Mouse (Mus musculus) kidney, embryonic 16.5 days (tissue): ENCODE results near the gene Actg2. TPM values are rescaled to one million over a fixed set of nuclear protein-coding genes. Genes with fewer than 3 reads are reported as not detected.

ENCODE experiments used
- ATAC-seq: fragments of 200-750 bp; cut with Nextera tagmentation; 2 replicates; pipeline ENCODE4 v1.8.0; 2017; ENCODE audit warnings: moderate TSS enrichment; ENCODE audit not compliant: low FRiP score, low TSS enrichment
- H3K27ac ChIP-seq: fragments of 300-500 bp; sonication (generic); 2 replicates; pipeline ENCODE4 v1.5.1; 2014; ENCODE audit warnings: low read length
- H3K27me3 ChIP-seq: fragments of 300-500 bp; sonication (generic); 2 replicates; pipeline ENCODE4 v1.6.1; 2014; ENCODE audit warnings: low read length, control low read depth, mixed read lengths; ENCODE audit not compliant: insufficient read depth
- H3K36me3 ChIP-seq: fragments of 300-500 bp; sonication (generic); 2 replicates; pipeline ENCODE4 v1.6.1; 2014; ENCODE audit warnings: low read length, control low read depth, mixed read lengths; ENCODE audit not compliant: insufficient read depth
- H3K4me1 ChIP-seq: fragments of 300-500 bp; sonication (generic); 2 replicates; pipeline ENCODE4 v1.6.1; 2014; ENCODE audit warnings: low read length, control low read depth, mixed read lengths; ENCODE audit not compliant: insufficient read depth
- H3K4me2 ChIP-seq: fragments of 300-500 bp; sonication (generic); replicated peaks from 2 replicates; pipeline ENCODE4 v1.6.1; 2014; ENCODE audit warnings: low read depth, low read length
- H3K4me3 ChIP-seq: fragments of 300-500 bp; sonication (generic); 2 replicates; pipeline ENCODE4 v1.5.1; 2014; ENCODE audit warnings: mild to moderate bottlenecking, low read length
- H3K9ac ChIP-seq: fragments of 300-500 bp; sonication (generic); replicated peaks from 2 replicates; pipeline ENCODE4 v1.6.1; 2014; ENCODE audit warnings: low read length
- H3K9me3 ChIP-seq: fragments of 300-500 bp; sonication (generic); 2 replicates; pipeline ENCODE4 v1.6.1; 2016; ENCODE audit warnings: low read length, control low read depth
- WGBS: fragments of 180-500 bp; shearing (Covaris S2); extraction: QIAGEN DNeasy Blood & Tissue Kit; methylation state at CpG from one replicate; pipeline ENCODE4 v1.1.7; 2014; 5-methylcytosine and 5-hydroxymethylcytosine counted together
- polyA plus RNA-seq: library from polyadenylated mRNA; unstranded; fragments of >200 nt; fragmentation: Nextera tagmentation; extraction: Ambion mirVana; gene quantifications from 2 replicates; pipeline ENCODE4 v1.2.1, GENCODE M21; 2015

Actg2 gene
- polyA plus RNA-seq, 1 experiment from 2014 or later: 182 TPM

DNA sequence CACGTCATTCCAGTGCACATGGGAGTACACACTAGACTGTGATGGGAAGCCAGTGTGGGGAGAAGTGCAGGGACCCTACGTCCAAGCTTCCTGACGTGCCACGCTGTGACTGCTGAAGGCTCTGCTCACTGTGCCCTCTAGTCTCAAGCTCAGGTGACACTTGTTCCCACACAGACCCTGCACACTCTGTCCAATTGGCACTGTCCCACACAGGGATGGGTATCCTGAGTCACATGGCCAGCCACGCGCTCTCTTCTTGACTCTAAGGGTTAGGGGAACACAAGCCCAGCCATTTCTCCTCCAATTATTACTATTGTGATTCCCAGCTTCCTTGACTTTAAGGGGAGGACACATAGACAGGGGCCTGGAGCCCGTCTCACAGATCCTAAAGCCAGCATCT is 52.3 kb downstream of the Actg2 start:
- no peaks in the 10 kb centered on the region for H3K9me3 ChIP-seq
- WGBS: 96% methylated on average over 7 of the region's 7 CpGs

GRCm38 (mm10) chr6:83482418-83483085 is 53.5 kb downstream of the Actg2 start:
- Histone ChIP-seq H3K27ac (peak overlapping the region; percentile 19), H3K4me2 (no peak overlapping the region), H3K9me3 (no peaks in the 10 kb centered on the region), H3K9ac (no peak overlapping the region), H3K4me3 (no peak overlapping the region), H3K27me3 (no peaks in the 10 kb centered on the region), H3K4me1 (peaks cover 27% of the 10 kb centered on the region), H3K36me3 (peaks cover 41% of the 10 kb centered on the region)
- ATAC-seq: no peak; the same call in 1 of the 2 replicates
- WGBS: 30% methylated on average over 10 of the region's 10 CpGs

More for the DNA sequence above, 52.3 kb downstream of the Actg2 start:
- H3K27ac ChIP-seq: no peak overlapping the region
- no peak overlapping the region for H3K4me2 ChIP-seq
- H3K27me3 ChIP-seq: no peaks in the 10 kb centered on the region
- no peak overlapping the region for H3K9ac ChIP-seq
- no peak overlapping the region for H3K4me3 ChIP-seq
- no peak for ATAC-seq
- peaks cover 48% of the 10 kb centered on the region for H3K36me3 ChIP-seq
- H3K4me1 ChIP-seq: peaks cover 23% of the 10 kb centered on the region

GRCm38 (mm10) chr6:83480019-83480655 is 55.9 kb downstream of the Actg2 start:
- Histone ChIP-seq H3K36me3 (peaks cover 30% of the 10 kb centered on the region), H3K27me3 (no peaks in the 10 kb centered on the region), H3K4me2 (no peak overlapping the region), H3K4me3 (no peak overlapping the region), H3K9ac (no peak overlapping the region), H3K27ac (peak overlapping the region; percentile 74), H3K4me1 (peaks cover 27% of the 10 kb centered on the region), H3K9me3 (no peaks in the 10 kb centered on the region)
- no peak for ATAC-seq
- 78% methylated on average over 6 of the region's 6 CpGs for WGBS

GRCm38 (mm10) chr6:83479193-83479592 is 56.9 kb downstream of the Actg2 start:
- ATAC-seq: peak; percentile 60; the same call in 1 of the 2 replicates
- peak overlapping the region; percentile 74 for H3K27ac ChIP-seq
- H3K9ac ChIP-seq: no peak overlapping the region

DNA sequence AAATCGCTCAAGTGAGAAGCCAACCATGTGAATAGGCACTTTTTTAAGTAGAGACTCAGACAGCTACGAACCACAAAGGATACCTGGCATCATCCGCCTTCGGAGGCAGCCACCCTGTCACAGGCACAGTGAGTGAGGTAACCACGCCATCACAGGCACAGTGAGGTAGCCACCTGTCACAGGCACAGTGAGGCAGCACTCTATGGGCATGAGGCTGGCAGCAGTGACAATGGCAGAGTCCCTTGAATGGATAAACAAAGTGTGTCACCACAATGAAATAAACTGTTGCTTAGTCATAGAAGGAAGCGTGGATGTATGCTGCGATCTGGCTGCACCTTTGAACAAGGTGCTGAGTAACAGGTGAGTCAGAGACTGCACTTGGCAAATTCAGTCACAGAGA is 57.4 kb downstream of the Actg2 start:
- Histone ChIP-seq H3K9me3 (no peaks in the 10 kb centered on the region), H3K36me3 (peaks cover 19% of the 10 kb centered on the region), H3K27me3 (no peaks in the 10 kb centered on the region), H3K4me1 (peaks cover 27% of the 10 kb centered on the region), H3K9ac (no peak overlapping the region), H3K4me3 (no peak overlapping the region), H3K27ac (peak overlapping the region; percentile 51; the same call in 1 of the 2 replicates), H3K4me2 (no peak overlapping the region)
- WGBS: 84% methylated on average over 7 of the region's 7 CpGs
- no peak; the same call in 1 of the 2 replicates for ATAC-seq

More at GRCm38 (mm10) chr6:83479193-83479592, 56.9 kb downstream of the Actg2 start:
- Histone ChIP-seq H3K9me3 (no peaks in the 10 kb centered on the region), H3K36me3 (peaks cover 22% of the 10 kb centered on the region), H3K4me3 (no peak overlapping the region), H3K27me3 (no peaks in the 10 kb centered on the region), H3K4me2 (no peak overlapping the region), H3K4me1 (peaks cover 27% of the 10 kb centered on the region)
- WGBS: 56% methylated on average over 2 of the region's 2 CpGs

- H3K27me3 ChIP-seq: no peaks in the 10 kb centered on the region
- no peak overlapping the region for H3K4me2 ChIP-seq
- ATAC-seq: no peak
- H3K27ac ChIP-seq: no peak overlapping the region
- peaks cover 19% of the 10 kb centered on the region for H3K36me3 ChIP-seq
- H3K9ac ChIP-seq: no peak overlapping the region
- no peaks in the 10 kb centered on the region for H3K9me3 ChIP-seq
- H3K4me3 ChIP-seq: no peak overlapping the region
- WGBS: 63% methylated on average over 4 of the region's 4 CpGs
- peaks cover 27% of the 10 kb centered on the region for H3K4me1 ChIP-seq
Measured at GRCm38 (mm10) chr6:83478217-83478616, 57.8 kb downstream of the Actg2 start.

GRCm38 (mm10) chr6:83475431-83475830 is 60.6 kb downstream of the Actg2 start:
- Histone ChIP-seq H3K9ac (no peak overlapping the region), H3K27me3 (no peaks in the 10 kb centered on the region), H3K4me2 (no peak overlapping the region), H3K4me3 (no peak overlapping the region), H3K27ac (no peak overlapping the region), H3K36me3 (peaks cover 9% of the 10 kb centered on the region; the same call in 1 of the 2 replicates), H3K9me3 (no peaks in the 10 kb centered on the region), H3K4me1 (peaks cover 20% of the 10 kb centered on the region)
- no peak for ATAC-seq
- WGBS: 77% methylated on average over 7 of the region's 7 CpGs

- Histone ChIP-seq H3K4me3 (no peak overlapping the region), H3K36me3 (no peaks in the 10 kb centered on the region), H3K27ac (no peak overlapping the region), H3K9me3 (no peaks in the 10 kb centered on the region), H3K9ac (no peak overlapping the region), H3K4me2 (no peak overlapping the region), H3K4me1 (no peaks in the 10 kb centered on the region), H3K27me3 (no peaks in the 10 kb centered on the region)
- no peak for ATAC-seq
- 79% methylated on average over 9 of the region's 9 CpGs for WGBS
Measured at GRCm38 (mm10) chr6:83473240-83473639, 62.8 kb downstream of the Actg2 start.

- ATAC-seq: no peak
- 86% methylated on average over 7 of the region's 7 CpGs for WGBS
- H3K4me3 ChIP-seq: no peak overlapping the region
- no peaks in the 10 kb centered on the region for H3K9me3 ChIP-seq
- no peaks in the 10 kb centered on the region for H3K4me1 ChIP-seq
- H3K27ac ChIP-seq: no peak overlapping the region
- no peaks in the 10 kb centered on the region for H3K36me3 ChIP-seq
- no peak overlapping the region for H3K4me2 ChIP-seq
- no peaks in the 10 kb centered on the region for H3K27me3 ChIP-seq
- H3K9ac ChIP-seq: no peak overlapping the region
Measured at GRCm38 (mm10) chr6:83471739-83472138, 64.3 kb downstream of the Actg2 start.

- Histone ChIP-seq H3K9me3 (no peaks in the 10 kb centered on the region), H3K4me1 (peaks cover 9% of the 10 kb centered on the region), H3K27me3 (no peaks in the 10 kb centered on the region), H3K9ac (no peak overlapping the region), H3K27ac (peak overlapping the region; percentile 46; the same call in 1 of the 2 replicates), H3K36me3 (no peaks in the 10 kb centered on the region), H3K4me2 (no peak overlapping the region), H3K4me3 (no peak overlapping the region)
- ATAC-seq: 0 out of 2 replicates have a peak, but pooled peaks have one; percentile 59
Measured at GRCm38 (mm10) chr6:83464011-83464410, 72.1 kb downstream of the Actg2 start.
